Mouse (Mus musculus): ENCODE measurements around the gene Tspan11. TPM values are rescaled to one million over a fixed set of nuclear protein-coding genes. Genes with fewer than 3 reads are reported as not detected.

Gene Tspan11
- polyA plus RNA-seq, 1 experiment from 2014 or later = 0.41 TPM

GRCm38 (mm10) chr6:127912938-127913337, 25.5 kb downstream of the Tspan11 start:
- H3K4me1 ChIP-seq (ENCODE audit: control insufficient read depth, low read depth, low read length) = no peaks in the 10 kb centered on the region; the same call in 1 of the 2 replicates
- no peak for ATAC-seq (ENCODE audit: low read depth)
- H3K4me3 ChIP-seq (ENCODE audit: low read depth, low read length) = no peak overlapping the region
- no peaks in the 10 kb centered on the region for H3K36me3 ChIP-seq (ENCODE audit: control insufficient read depth, insufficient read depth)
- H3K27me3 ChIP-seq (ENCODE audit: control insufficient read depth, insufficient read depth, low read depth, low read length) = no peaks in the 10 kb centered on the region
- H3K9me3 ChIP-seq (replicated peaks; ENCODE audit: control insufficient read depth, low read length) = no peaks in the 10 kb centered on the region
- H3K4me2 ChIP-seq (ENCODE audit: low read depth, low read length) = no peak overlapping the region
- H3K9ac ChIP-seq (ENCODE audit: low read depth, low read length) = no peak overlapping the region
- 78% methylated on average over 3 of the region's 3 CpGs for WGBS (ENCODE audit: insufficient replicate concordance)
- no peak overlapping the region for H3K27ac ChIP-seq (ENCODE audit: low read length)

DNA sequence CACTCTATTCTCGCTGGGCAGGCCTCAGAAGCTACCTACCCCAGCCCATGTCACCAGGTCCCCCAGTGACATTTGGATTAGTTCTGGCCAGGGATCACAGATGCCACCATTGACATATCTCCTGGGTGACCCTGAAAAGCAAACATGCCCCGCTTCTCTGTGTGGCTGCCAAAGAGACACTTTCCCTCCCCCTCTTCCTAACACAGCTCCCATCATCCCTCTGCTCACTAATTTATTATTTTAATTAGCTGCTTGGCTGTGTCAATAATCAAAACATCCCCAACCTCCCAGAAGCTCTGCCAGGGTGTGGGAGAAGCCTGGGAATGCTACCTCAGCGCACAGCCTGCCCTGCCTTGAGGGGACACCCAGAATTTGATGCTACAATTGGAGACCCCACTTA, 29.6 kb downstream of the Tspan11 start:
- no peak overlapping the region for H3K9ac ChIP-seq (ENCODE audit: low read depth, low read length)
- H3K9me3 ChIP-seq (replicated peaks; ENCODE audit: control insufficient read depth, low read length) = no peaks in the 10 kb centered on the region
- no peak overlapping the region for H3K4me2 ChIP-seq (ENCODE audit: low read depth, low read length)
- H3K27me3 ChIP-seq (ENCODE audit: control insufficient read depth, insufficient read depth, low read depth, low read length) = no peaks in the 10 kb centered on the region; the same call in 1 of the 2 replicates
- H3K4me3 ChIP-seq (ENCODE audit: low read depth, low read length) = no peak overlapping the region
- WGBS (ENCODE audit: insufficient replicate concordance) = 51% methylated on average over 3 of the region's 3 CpGs
- no peaks in the 10 kb centered on the region for H3K36me3 ChIP-seq (ENCODE audit: control insufficient read depth, insufficient read depth)
- ATAC-seq (ENCODE audit: low read depth) = no peak
- H3K27ac ChIP-seq (ENCODE audit: low read length) = no peak overlapping the region
- H3K4me1 ChIP-seq (ENCODE audit: control insufficient read depth, low read depth, low read length) = no peaks in the 10 kb centered on the region; the same call in 1 of the 2 replicates

GRCm38 (mm10) chr6:127917712-127918111, 30.3 kb downstream of the Tspan11 start:
- Histone ChIP-seq H3K9me3 (replicated peaks; ENCODE audit: control insufficient read depth, low read length) (no peaks in the 10 kb centered on the region), H3K9ac (ENCODE audit: low read depth, low read length) (no peak overlapping the region), H3K4me2 (ENCODE audit: low read depth, low read length) (no peak overlapping the region), H3K27ac (ENCODE audit: low read length) (no peak overlapping the region), H3K36me3 (ENCODE audit: control insufficient read depth, insufficient read depth) (no peaks in the 10 kb centered on the region), H3K4me1 (ENCODE audit: control insufficient read depth, low read depth, low read length) (no peaks in the 10 kb centered on the region), H3K4me3 (ENCODE audit: low read depth, low read length) (no peak overlapping the region), H3K27me3 (ENCODE audit: control insufficient read depth, insufficient read depth, low read depth, low read length) (no peaks in the 10 kb centered on the region; the same call in none of the 2 replicates)
- 58% methylated on average over 4 of the region's 4 CpGs for WGBS (ENCODE audit: insufficient replicate concordance)
- ATAC-seq (ENCODE audit: low read depth) = no peak

DNA sequence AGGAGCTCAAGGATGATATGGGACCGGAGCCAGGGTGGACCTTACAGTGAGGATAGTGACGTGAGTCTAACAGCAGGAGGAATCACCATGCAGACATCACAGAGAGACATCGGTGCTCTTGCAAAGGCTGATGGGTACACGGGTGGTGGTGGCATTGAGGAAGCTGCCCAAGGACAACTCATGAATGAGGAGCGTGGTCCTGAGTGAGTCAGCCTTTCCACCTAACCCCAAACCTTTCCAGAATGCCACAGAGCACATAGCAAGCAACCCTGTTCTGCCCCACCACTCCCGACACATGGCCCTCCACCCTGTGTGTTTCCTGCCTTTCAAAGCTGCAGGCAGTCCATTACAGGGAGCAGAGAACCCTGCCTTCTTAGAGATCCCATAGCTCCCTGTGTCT, 32.1 kb downstream of the Tspan11 start:
- no peak overlapping the region for H3K9ac ChIP-seq (ENCODE audit: low read depth, low read length)
- H3K4me1 ChIP-seq (ENCODE audit: control insufficient read depth, low read depth, low read length) = no peaks in the 10 kb centered on the region
- H3K27ac ChIP-seq (ENCODE audit: low read length) = no peak overlapping the region
- H3K4me3 ChIP-seq (ENCODE audit: low read depth, low read length) = no peak overlapping the region
- no peaks in the 10 kb centered on the region for H3K9me3 ChIP-seq (replicated peaks; ENCODE audit: control insufficient read depth, low read length)
- no peaks in the 10 kb centered on the region for H3K36me3 ChIP-seq (ENCODE audit: control insufficient read depth, insufficient read depth)
- WGBS (ENCODE audit: insufficient replicate concordance) = 44% methylated on average over 6 of the region's 6 CpGs
- H3K4me2 ChIP-seq (ENCODE audit: low read depth, low read length) = no peak overlapping the region
- no peaks in the 10 kb centered on the region; the same call in none of the 2 replicates for H3K27me3 ChIP-seq (ENCODE audit: control insufficient read depth, insufficient read depth, low read depth, low read length)
- no peak for ATAC-seq (ENCODE audit: low read depth)

DNA sequence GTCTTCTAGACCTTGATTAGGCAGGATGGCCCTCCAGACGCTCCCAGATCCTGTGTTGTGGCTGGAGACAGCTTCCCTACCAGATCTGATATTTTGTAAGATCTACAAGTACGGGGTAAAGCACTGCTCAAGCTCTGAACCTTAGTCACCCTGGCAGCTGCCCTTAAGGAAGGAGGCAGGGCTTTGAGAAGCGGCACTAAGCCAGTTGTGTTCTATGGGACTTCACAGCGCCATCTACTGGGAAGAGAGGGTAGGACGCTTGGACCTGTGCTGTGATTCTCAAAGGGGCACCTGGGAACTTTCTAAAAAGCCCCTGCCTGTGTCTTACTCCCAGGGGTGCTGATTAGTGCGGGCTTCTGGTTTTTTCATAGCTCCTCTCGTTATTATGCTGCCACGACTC, 33.3 kb downstream of the Tspan11 start:
- Histone ChIP-seq H3K4me3 (ENCODE audit: low read depth, low read length) (no peak overlapping the region), H3K9ac (ENCODE audit: low read depth, low read length) (no peak overlapping the region), H3K36me3 (ENCODE audit: control insufficient read depth, insufficient read depth) (no peaks in the 10 kb centered on the region), H3K4me1 (ENCODE audit: control insufficient read depth, low read depth, low read length) (no peaks in the 10 kb centered on the region), H3K27me3 (ENCODE audit: control insufficient read depth, insufficient read depth, low read depth, low read length) (no peaks in the 10 kb centered on the region; the same call in none of the 2 replicates), H3K9me3 (replicated peaks; ENCODE audit: control insufficient read depth, low read length) (no peaks in the 10 kb centered on the region), H3K4me2 (ENCODE audit: low read depth, low read length) (no peak overlapping the region), H3K27ac (ENCODE audit: low read length) (no peak overlapping the region)
- 7% methylated on average over 8 of the region's 8 CpGs for WGBS (ENCODE audit: insufficient replicate concordance)
- no peak for ATAC-seq (ENCODE audit: low read depth)

- Histone ChIP-seq H3K27ac (ENCODE audit: low read length) (no peak overlapping the region), H3K9ac (ENCODE audit: low read depth, low read length) (no peak overlapping the region), H3K36me3 (ENCODE audit: control insufficient read depth, insufficient read depth) (no peaks in the 10 kb centered on the region), H3K4me3 (ENCODE audit: low read depth, low read length) (no peak overlapping the region), H3K9me3 (replicated peaks; ENCODE audit: control insufficient read depth, low read length) (no peaks in the 10 kb centered on the region), H3K27me3 (ENCODE audit: control insufficient read depth, insufficient read depth, low read depth, low read length) (no peaks in the 10 kb centered on the region; the same call in none of the 2 replicates), H3K4me2 (ENCODE audit: low read depth, low read length) (no peak overlapping the region), H3K4me1 (ENCODE audit: control insufficient read depth, low read depth, low read length) (no peaks in the 10 kb centered on the region)
- 53% methylated on average over 9 of the region's 9 CpGs for WGBS (ENCODE audit: insufficient replicate concordance)
- no peak for ATAC-seq (ENCODE audit: low read depth)
Measured at GRCm38 (mm10) chr6:127921996-127922395, 34.6 kb downstream of the Tspan11 start.

- Histone ChIP-seq H3K27ac (ENCODE audit: low read length) (no peak overlapping the region), H3K9me3 (replicated peaks; ENCODE audit: control insufficient read depth, low read length) (no peaks in the 10 kb centered on the region), H3K4me2 (ENCODE audit: low read depth, low read length) (no peak overlapping the region), H3K4me3 (ENCODE audit: low read depth, low read length) (no peak overlapping the region), H3K27me3 (ENCODE audit: control insufficient read depth, insufficient read depth, low read depth, low read length) (no peaks in the 10 kb centered on the region; the same call in none of the 2 replicates), H3K9ac (ENCODE audit: low read depth, low read length) (no peak overlapping the region), H3K4me1 (ENCODE audit: control insufficient read depth, low read depth, low read length) (no peaks in the 10 kb centered on the region), H3K36me3 (ENCODE audit: control insufficient read depth, insufficient read depth) (no peaks in the 10 kb centered on the region)
- 54% methylated on average over 9 of the region's 9 CpGs for WGBS (ENCODE audit: insufficient replicate concordance)
- no peak for ATAC-seq (ENCODE audit: low read depth)
Measured at GRCm38 (mm10) chr6:127923296-127923695, 35.9 kb downstream of the Tspan11 start.

- Histone ChIP-seq H3K27me3 (ENCODE audit: control insufficient read depth, insufficient read depth, low read depth, low read length) (no peaks in the 10 kb centered on the region; the same call in none of the 2 replicates), H3K4me2 (ENCODE audit: low read depth, low read length) (no peak overlapping the region), H3K4me1 (ENCODE audit: control insufficient read depth, low read depth, low read length) (no peaks in the 10 kb centered on the region), H3K4me3 (ENCODE audit: low read depth, low read length) (no peak overlapping the region), H3K9ac (ENCODE audit: low read depth, low read length) (no peak overlapping the region), H3K36me3 (ENCODE audit: control insufficient read depth, insufficient read depth) (no peaks in the 10 kb centered on the region), H3K27ac (ENCODE audit: low read length) (no peak overlapping the region), H3K9me3 (replicated peaks; ENCODE audit: control insufficient read depth, low read length) (no peaks in the 10 kb centered on the region)
- no peak for ATAC-seq (ENCODE audit: low read depth)
- 61% methylated on average over 6 of the region's 6 CpGs for WGBS (ENCODE audit: insufficient replicate concordance)
Measured at GRCm38 (mm10) chr6:127924750-127925149, 37.4 kb downstream of the Tspan11 start.

DNA sequence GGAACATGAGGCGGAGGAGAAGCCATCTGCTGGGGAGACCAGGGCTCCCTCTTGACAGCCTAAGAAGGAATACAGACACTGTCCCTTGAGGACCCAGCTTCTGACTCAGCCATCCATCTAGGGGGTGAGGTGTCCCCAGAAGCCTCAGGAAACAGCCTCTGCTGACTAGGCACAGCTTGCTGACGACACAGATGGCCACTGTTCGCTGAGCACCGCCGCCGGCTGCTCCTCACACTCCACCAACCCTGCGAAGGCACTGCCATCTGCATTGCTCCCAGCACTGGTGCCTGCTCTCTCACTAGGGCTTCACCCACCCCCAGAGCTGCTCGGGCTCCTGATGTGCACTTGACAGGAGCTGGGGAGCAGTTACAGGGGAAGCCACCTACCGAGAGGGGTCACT, 38.5 kb downstream of the Tspan11 start:
- no peaks in the 10 kb centered on the region; the same call in 1 of the 2 replicates for H3K27me3 ChIP-seq (ENCODE audit: control insufficient read depth, insufficient read depth, low read depth, low read length)
- H3K27ac ChIP-seq (ENCODE audit: low read length) = no peak overlapping the region
- no peaks in the 10 kb centered on the region for H3K4me1 ChIP-seq (ENCODE audit: control insufficient read depth, low read depth, low read length)
- no peak overlapping the region for H3K4me3 ChIP-seq (ENCODE audit: low read depth, low read length)
- no peaks in the 10 kb centered on the region for H3K9me3 ChIP-seq (replicated peaks; ENCODE audit: control insufficient read depth, low read length)
- H3K9ac ChIP-seq (ENCODE audit: low read depth, low read length) = no peak overlapping the region
- H3K36me3 ChIP-seq (ENCODE audit: control insufficient read depth, insufficient read depth) = no peaks in the 10 kb centered on the region
- H3K4me2 ChIP-seq (ENCODE audit: low read depth, low read length) = no peak overlapping the region
- no peak for ATAC-seq (ENCODE audit: low read depth)
- WGBS (ENCODE audit: insufficient replicate concordance) = 39% methylated on average over 9 of the region's 9 CpGs
